Mouse (Mus musculus) forebrain, embryonic 13.5 days (tissue): ENCODE data around the gene Ccnq. TPM values are rescaled to one million over a fixed set of nuclear protein-coding genes. Genes with fewer than 3 reads are reported as not detected.

Source experiments
- ATAC-seq: fragments of 200-750 bp; cut with Nextera tagmentation; 2 replicates; pipeline ENCODE4 v1.8.0; 2017
- H3K27ac ChIP-seq: fragments of 300-500 bp; sonication (generic); 2 replicates; pipeline ENCODE4 v1.5.1; 2015; ENCODE audit warnings: inconsistent platforms, mild to moderate bottlenecking, moderate library complexity
- H3K27me3 ChIP-seq: fragments of 300-500 bp; sonication (generic); 2 replicates; pipeline ENCODE4 v1.6.1; 2015; ENCODE audit warnings: mild to moderate bottlenecking, inconsistent platforms
- H3K36me3 ChIP-seq: fragments of 300-500 bp; sonication (generic); 2 replicates; pipeline ENCODE4 v1.6.1; 2015; ENCODE audit warnings: mild to moderate bottlenecking, inconsistent platforms; ENCODE audit not compliant: poor library complexity, severe bottlenecking
- H3K4me1 ChIP-seq: fragments of 300-500 bp; sonication (generic); 2 replicates; pipeline ENCODE4 v1.6.1; 2015; ENCODE audit warnings: inconsistent platforms
- H3K4me2 ChIP-seq: fragments of 300-500 bp; sonication (generic); 2 replicates; pipeline ENCODE4 v1.6.1; 2015; ENCODE audit warnings: inconsistent platforms, mild to moderate bottlenecking, moderate library complexity
- H3K4me3 ChIP-seq: fragments of 300-500 bp; sonication (generic); 2 replicates; pipeline ENCODE4 v1.5.1; 2015; ENCODE audit warnings: mild to moderate bottlenecking, inconsistent platforms
- H3K9ac ChIP-seq: fragments of 300-500 bp; sonication (generic); 2 replicates; pipeline ENCODE4 v1.6.1; 2015; ENCODE audit warnings: mild to moderate bottlenecking, inconsistent platforms
- H3K9me3 ChIP-seq: fragments of 300-500 bp; sonication (generic); replicated peaks from 2 replicates; pipeline ENCODE4 v1.6.1; 2016; ENCODE audit warnings: inconsistent platforms
- WGBS: fragments of 180-500 bp; shearing (Covaris S2); methylation state at CpG from one replicate; pipeline ENCODE4 v1.1.7; 2015; 5-methylcytosine and 5-hydroxymethylcytosine counted together
- microRNA-seq: library from miRNA; unstranded; fragments of <30 nt; microRNA quantifications from one replicate; pipeline ENCODE4, GENCODE M21; 2016
- polyA plus RNA-seq: library from polyadenylated mRNA; unstranded; fragments of >200 nt; fragmentation: Nextera tagmentation; extraction: Ambion mirVana; gene quantifications from 2 replicates; pipeline ENCODE4 v1.2.1, GENCODE M21; 2015

Ccnq gene
- polyA plus RNA-seq, 1 experiment from 2014 or later, result 39.8 TPM

GRCm38 (mm10) chr11:78726366-78726765, 25.2 kb downstream of the Ccnq start:
- H3K9me3 ChIP-seq, result no peaks in the 10 kb centered on the region
- H3K4me1 ChIP-seq, result no peaks in the 10 kb centered on the region
- no peak overlapping the region for H3K4me3 ChIP-seq
- H3K27me3 ChIP-seq, result no peaks in the 10 kb centered on the region
- H3K4me2 ChIP-seq, result no peak overlapping the region
- no peak overlapping the region for H3K27ac ChIP-seq
- 83% methylated on average over 3 of the region's 3 CpGs for WGBS
- no peak overlapping the region for H3K9ac ChIP-seq
- ATAC-seq, result no peak
- no peaks in the 10 kb centered on the region for H3K36me3 ChIP-seq

GRCm38 (mm10) chr11:78724792-78725191, 26.7 kb downstream of the Ccnq start:
- WGBS, result 74% methylated on average over 1 of the region's 1 CpGs
- Histone ChIP-seq H3K36me3 (no peaks in the 10 kb centered on the region), H3K27ac (no peak overlapping the region), H3K9ac (no peak overlapping the region), H3K4me3 (no peak overlapping the region), H3K4me1 (no peaks in the 10 kb centered on the region), H3K9me3 (no peaks in the 10 kb centered on the region), H3K27me3 (no peaks in the 10 kb centered on the region), H3K4me2 (no peak overlapping the region)
- ATAC-seq, result no peak

GRCm38 (mm10) chr11:78721419-78721818, 30.1 kb downstream of the Ccnq start:
- no peaks in the 10 kb centered on the region for H3K27me3 ChIP-seq
- ATAC-seq, result no peak
- no peak overlapping the region for H3K4me3 ChIP-seq
- no peak overlapping the region for H3K27ac ChIP-seq
- no peak overlapping the region for H3K4me2 ChIP-seq
- 85% methylated on average over 2 of the region's 2 CpGs for WGBS
- no peaks in the 10 kb centered on the region for H3K36me3 ChIP-seq
- H3K9me3 ChIP-seq, result no peaks in the 10 kb centered on the region
- H3K9ac ChIP-seq, result no peak overlapping the region
- no peaks in the 10 kb centered on the region for H3K4me1 ChIP-seq

- H3K9ac ChIP-seq, result no peak overlapping the region
- H3K27me3 ChIP-seq, result no peaks in the 10 kb centered on the region
- H3K4me2 ChIP-seq, result no peak overlapping the region
- H3K9me3 ChIP-seq, result no peaks in the 10 kb centered on the region
- 77% methylated on average over 4 of the region's 4 CpGs for whole genome bisulfite sequencing
- H3K4me3 ChIP-seq, result no peak overlapping the region
- H3K27ac ChIP-seq, result no peak overlapping the region
- ATAC-seq, result no peak
- H3K36me3 ChIP-seq, result no peaks in the 10 kb centered on the region
- no peaks in the 10 kb centered on the region for H3K4me1 ChIP-seq
Observed at GRCm38 (mm10) chr11:78717655-78718054, 33.9 kb downstream of the Ccnq start.

- Histone ChIP-seq H3K36me3 (no peaks in the 10 kb centered on the region), H3K9ac (no peak overlapping the region), H3K4me1 (no peaks in the 10 kb centered on the region), H3K9me3 (no peaks in the 10 kb centered on the region), H3K27me3 (no peaks in the 10 kb centered on the region), H3K4me3 (no peak overlapping the region), H3K27ac (no peak overlapping the region), H3K4me2 (no peak overlapping the region)
- no peak for ATAC-seq
- 76% methylated on average over 2 of the region's 2 CpGs for WGBS
Observed at GRCm38 (mm10) chr11:78708642-78709041, 42.9 kb downstream of the Ccnq start.

- Histone ChIP-seq H3K9ac (no peak overlapping the region), H3K9me3 (no peaks in the 10 kb centered on the region), H3K27ac (no peak overlapping the region), H3K4me3 (no peak overlapping the region), H3K4me2 (no peak overlapping the region), H3K36me3 (no peaks in the 10 kb centered on the region), H3K4me1 (no peaks in the 10 kb centered on the region), H3K27me3 (no peaks in the 10 kb centered on the region; the same call in 1 of the 2 replicates)
- ATAC-seq, result no peak
Observed at GRCm38 (mm10) chr11:78706026-78706425, 45.5 kb downstream of the Ccnq start.

GRCm38 (mm10) chr11:78703085-78703484, 48.4 kb downstream of the Ccnq start:
- Histone ChIP-seq H3K36me3 (no peaks in the 10 kb centered on the region), H3K27ac (no peak overlapping the region), H3K4me1 (no peaks in the 10 kb centered on the region), H3K9ac (no peak overlapping the region), H3K4me3 (no peak overlapping the region), H3K4me2 (no peak overlapping the region), H3K27me3 (no peaks in the 10 kb centered on the region; the same call in 1 of the 2 replicates), H3K9me3 (no peaks in the 10 kb centered on the region)
- WGBS, result 89% methylated on average over 5 of the region's 5 CpGs
- ATAC-seq, result no peak

- no peak overlapping the region for H3K4me2 ChIP-seq
- no peak overlapping the region for H3K4me3 ChIP-seq
- no peaks in the 10 kb centered on the region for H3K36me3 ChIP-seq
- H3K27ac ChIP-seq, result no peak overlapping the region
- WGBS, result 79% methylated on average over 3 of the region's 3 CpGs
- no peaks in the 10 kb centered on the region for H3K4me1 ChIP-seq
- no peak overlapping the region; the same call in 1 of the 2 replicates for H3K9ac ChIP-seq
- no peaks in the 10 kb centered on the region for H3K9me3 ChIP-seq
- no peaks in the 10 kb centered on the region; the same call in 1 of the 2 replicates for H3K27me3 ChIP-seq
- ATAC-seq, result no peak
Observed at GRCm38 (mm10) chr11:78702319-78702718, 49.2 kb downstream of the Ccnq start.

Small RNA genes within 50 kb of the gene (microRNA-seq; reads per million reads assigned to microRNA genes)
- gene Gm23840, result not detected

Other genes with a start within 250 kb of the Ccnq start
- gene Sebox, start 248.3 kb downstream of the Ccnq start, polyA plus RNA-seq, result 0.14 and 0.36 TPM in 2 replicates
- 85.9 and 86.6 TPM in 2 replicates for gene Tmem199, start 239.6 kb downstream of the Ccnq start, polyA plus RNA-seq
- 170 and 176 TPM in 2 replicates for gene Poldip2, start 239.5 kb downstream of the Ccnq start, polyA plus RNA-seq
- 65.6 and 71.9 TPM in 2 replicates for gene Tnfaip1, start 215.4 kb downstream of the Ccnq start, polyA plus RNA-seq
- 92.2 and 114 TPM in 2 replicates for gene Ift20, start 215.4 kb downstream of the Ccnq start, polyA plus RNA-seq
- 45.9 and 49.0 TPM in 2 replicates for gene Tmem97, start 201.0 kb downstream of the Ccnq start, polyA plus RNA-seq
- gene Nlk, start 54.4 kb downstream of the Ccnq start, polyA plus RNA-seq, result 34.1 and 34.2 TPM in 2 replicates
- gene Lyrm9, start 74.9 kb upstream of the Ccnq start, polyA plus RNA-seq, result 24.2 and 25.2 TPM in 2 replicates
- 0.57 and 0.65 TPM in 2 replicates for gene Nos2, start 169.1 kb upstream of the Ccnq start, polyA plus RNA-seq
- gene Lgals9, start 233.2 kb upstream of the Ccnq start, polyA plus RNA-seq, result 3.8 and 3.9 TPM in 2 replicates